Mouse (Mus musculus): ENCODE results near the gene Nrxn2.

GRCm38 (mm10) chr19:6464306-6465071, 46.0 kb downstream of the Nrxn2 start:
- TF ChIP-seq POLR2A (IDR thresholded peaks at IDR 0.05; ENCODE audit: borderline replicate concordance, extremely low read depth, low read depth, low read length) (no peak), CTCF (IDR thresholded peaks at IDR 0.05; ENCODE audit: insufficient read depth, low read length) (no peak)

All from lung, adult 2 months (tissue).